Mouse (Mus musculus) lung, postnatal 10 days (tissue): Measurements from ENCODE around the gene Tmem9b.

ENCODE experiments used
- DNase-seq: peaks from one replicate; pipeline ENCODE4 v3.0.0; 2021

The Tmem9b gene

DNA sequence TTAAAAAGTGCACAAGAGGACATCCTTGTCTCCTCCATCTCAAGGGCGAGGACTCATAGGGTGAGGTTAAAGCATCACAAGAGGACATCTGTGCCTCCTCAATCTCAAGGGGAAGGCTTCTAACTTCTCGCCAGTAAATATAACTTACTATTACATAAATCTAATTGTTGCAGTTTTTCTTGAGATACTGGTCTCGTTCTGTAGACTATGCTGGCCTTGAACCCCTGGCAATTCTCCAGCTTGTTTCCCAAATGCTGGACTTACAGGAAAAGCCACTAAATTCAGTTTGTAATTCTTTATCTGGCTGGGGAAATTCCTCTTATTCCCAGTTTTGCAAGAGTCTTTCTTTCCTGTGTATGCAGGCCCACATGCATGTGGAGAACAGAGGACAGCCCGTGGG lies 17.9 kb downstream of the Tmem9b start:
- DNase-seq: no peak

DNA sequence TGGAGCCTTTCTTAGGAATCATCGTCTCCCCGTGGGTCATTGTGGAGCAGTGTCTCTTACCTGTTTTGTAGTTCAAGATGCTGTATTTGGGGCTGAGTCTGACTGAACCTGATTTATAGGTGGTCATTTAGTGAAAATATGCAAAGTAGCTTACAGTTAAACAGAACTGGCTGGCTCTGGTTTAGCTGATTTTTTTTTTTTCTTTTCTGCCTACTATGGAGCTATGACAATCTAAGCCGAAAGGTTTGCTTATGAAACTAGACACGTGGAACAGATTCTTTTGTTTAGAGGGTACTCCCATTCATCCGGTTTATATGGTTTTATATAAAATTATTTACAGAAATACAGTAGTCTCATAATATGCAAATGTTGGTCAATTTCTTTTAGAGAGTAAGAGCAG lies 21.0 kb downstream of the Tmem9b start, which contains the start of gene Ascl3:
TSS of gene Ascl3 (minus strand) at position 101 of the 400 bp plus-strand sequence.
- DNase-seq: no peak

DNA sequence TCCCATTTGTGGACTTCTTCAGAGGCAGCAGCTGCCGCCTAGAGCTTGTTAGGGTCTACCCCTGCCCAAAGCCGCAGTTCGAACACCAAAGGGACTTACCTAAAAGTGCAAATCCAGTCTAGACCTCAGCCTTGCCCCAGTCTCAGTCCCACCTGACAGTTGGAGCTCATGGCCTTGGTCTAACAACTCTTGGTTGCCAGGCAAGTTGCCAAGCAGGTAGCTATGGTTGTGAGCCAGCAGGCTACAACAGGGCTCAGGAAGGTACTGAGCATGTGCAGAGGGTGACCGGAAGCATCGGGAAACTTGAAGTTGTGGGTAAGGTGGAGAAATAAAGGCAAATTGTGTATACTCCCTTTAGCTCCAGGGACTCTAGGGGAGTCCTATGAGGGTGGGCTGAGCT lies 29.0 kb downstream of the Tmem9b start, which contains the start of gene BC051019:
TSS of gene BC051019 (minus strand) at position 154 of the 400 bp plus-strand sequence.
- DNase-seq: no peak

DNA sequence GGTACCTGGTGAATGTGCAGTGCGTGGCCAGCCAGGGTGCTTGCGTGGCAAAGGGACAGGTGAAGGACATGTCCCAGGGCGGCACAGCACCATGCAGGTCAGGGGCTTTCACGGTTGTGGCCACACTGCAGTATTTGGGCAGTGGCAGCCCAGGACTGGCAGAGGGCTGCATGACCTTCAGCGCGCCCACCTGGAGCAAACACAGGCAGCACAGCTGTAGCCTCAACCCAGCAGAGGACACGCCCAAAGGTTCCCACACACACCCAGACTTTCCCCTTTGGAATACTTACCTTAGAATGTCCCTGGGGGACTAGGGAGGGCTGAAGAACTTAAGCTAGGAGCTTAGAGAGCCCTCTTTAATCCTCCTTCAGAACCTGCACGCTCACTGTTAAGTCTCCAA lies 29.6 kb downstream of the Tmem9b start:
- DNase-seq: no peak

DNA sequence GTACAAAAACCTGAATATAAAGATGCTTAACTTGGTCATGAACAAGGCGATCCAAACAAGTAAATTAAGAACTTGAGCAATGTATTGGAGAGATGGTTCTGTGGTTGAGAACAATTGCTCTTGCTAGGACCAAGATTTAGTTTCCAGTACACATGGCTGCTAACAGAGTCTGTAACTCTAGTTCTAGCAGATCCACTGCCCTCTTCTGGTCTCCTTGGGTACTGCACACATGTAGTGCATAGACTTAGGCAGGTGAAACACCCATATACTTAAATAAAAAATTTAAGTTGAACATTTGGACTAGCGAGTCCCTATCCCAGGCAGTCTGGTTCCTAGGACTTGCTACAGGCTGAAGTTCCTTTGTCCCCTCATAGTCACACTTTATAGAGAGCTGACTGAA lies 30.1 kb downstream of the Tmem9b start:
- DNase-seq: no peak

DNA sequence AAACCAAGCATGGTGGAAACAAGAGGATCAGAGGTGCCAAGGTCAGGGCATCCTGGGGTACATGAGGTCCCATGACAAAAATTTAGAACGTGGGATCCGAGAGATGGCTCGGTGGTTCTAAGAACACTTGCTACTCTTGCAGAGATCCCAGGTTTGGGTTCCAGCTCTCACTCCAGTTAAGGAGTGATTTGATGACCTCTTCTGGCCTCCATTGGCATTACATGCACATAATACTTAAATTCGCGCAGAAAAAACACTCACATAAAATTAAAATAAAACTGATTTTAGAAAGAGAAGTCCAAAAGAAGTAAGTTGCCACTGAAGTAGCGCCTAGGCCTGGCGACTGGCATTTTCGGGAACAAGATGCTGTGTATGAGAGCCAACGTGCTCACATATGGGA lies 33.4 kb downstream of the Tmem9b start:
- DNase-seq: peak; percentile 71

DNA sequence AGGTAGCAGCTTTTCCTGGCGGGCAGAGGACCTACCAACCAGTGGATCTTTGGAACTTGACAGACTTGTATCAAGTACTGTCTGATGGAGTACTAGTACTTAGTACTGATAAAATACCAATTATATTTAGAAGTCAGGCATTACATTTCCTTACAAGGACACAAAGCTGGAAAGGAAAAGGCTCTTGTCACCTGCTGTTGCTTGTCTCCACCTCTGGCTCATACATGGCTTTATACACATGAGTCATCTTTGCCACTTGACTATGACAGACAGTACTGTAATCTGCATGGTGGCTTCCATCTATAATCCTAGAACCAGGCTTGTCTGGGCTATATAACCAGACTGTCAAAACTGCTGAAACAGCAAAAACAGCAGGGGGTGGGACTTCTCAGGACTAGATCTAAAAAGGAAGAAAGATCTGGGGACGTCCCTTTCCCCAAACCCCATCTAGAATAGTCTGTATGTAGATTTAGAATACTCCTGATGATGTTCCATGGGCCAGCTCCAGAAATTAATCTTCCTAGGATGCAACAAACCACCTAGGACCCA lies 39.2 kb downstream of the Tmem9b start:
- no peak for DNase-seq

DNA sequence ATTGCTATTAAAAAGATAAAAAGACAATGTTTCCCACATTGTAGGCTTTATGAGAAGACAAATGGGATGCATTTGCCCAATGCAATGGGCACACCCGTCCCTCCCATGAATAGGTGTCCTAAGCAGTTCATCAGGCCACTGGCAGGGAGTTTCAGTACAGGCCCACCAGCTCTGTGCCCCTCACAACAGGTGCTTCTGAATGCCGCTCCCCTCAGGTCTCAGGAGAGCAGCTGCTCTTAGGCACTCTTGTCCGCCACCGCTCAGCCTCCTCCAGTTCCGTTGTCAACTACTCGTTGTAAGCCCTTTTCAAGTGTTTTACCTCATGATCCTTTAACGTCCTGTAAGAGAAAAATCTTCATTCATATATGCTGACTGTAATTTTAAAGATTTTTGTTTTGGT lies 40.5 kb downstream of the Tmem9b start:
- no peak for DNase-seq

DNA sequence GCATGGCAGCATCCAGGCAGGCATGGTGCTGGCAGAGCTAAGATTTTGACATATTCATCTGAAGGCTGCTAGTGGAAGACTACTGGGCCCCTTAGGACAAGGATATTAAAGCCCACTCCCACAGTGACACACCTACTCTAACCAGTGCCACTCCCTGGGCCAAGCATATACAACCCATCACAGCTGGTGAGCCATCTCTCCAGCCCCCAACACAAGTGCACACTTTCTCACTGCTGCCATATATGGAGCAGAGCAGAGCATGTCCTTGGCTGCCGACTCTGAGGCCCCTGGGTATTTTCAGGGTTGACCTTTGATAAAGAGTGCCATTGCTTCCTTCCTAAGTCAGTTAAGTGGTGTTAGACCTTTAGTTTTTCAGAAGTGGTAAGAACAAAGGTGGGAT lies 42.6 kb downstream of the Tmem9b start:
- DNase-seq: no peak

DNA sequence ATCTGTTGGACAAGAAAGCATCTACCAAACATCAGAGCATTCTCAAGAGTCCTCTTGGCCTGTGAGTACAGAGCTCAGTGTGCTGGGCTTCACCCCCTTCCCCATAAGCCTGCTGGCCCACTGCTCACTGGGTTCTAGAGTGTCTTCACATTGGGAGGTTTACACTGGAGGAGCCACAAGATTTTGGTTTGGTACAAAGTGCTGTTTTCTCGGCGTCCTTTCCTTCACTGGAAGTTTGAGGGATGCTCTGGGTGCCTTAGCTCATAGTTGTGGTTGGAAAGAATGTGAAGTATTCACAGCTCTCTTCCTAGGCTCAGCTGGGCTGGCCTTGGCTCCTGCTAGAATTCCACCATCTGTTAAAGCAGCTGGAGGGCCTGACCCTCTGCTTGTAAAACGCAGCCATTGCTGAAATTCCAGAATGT lies 43.7 kb downstream of the Tmem9b start:
- peak; percentile 80 for DNase-seq

DNA sequence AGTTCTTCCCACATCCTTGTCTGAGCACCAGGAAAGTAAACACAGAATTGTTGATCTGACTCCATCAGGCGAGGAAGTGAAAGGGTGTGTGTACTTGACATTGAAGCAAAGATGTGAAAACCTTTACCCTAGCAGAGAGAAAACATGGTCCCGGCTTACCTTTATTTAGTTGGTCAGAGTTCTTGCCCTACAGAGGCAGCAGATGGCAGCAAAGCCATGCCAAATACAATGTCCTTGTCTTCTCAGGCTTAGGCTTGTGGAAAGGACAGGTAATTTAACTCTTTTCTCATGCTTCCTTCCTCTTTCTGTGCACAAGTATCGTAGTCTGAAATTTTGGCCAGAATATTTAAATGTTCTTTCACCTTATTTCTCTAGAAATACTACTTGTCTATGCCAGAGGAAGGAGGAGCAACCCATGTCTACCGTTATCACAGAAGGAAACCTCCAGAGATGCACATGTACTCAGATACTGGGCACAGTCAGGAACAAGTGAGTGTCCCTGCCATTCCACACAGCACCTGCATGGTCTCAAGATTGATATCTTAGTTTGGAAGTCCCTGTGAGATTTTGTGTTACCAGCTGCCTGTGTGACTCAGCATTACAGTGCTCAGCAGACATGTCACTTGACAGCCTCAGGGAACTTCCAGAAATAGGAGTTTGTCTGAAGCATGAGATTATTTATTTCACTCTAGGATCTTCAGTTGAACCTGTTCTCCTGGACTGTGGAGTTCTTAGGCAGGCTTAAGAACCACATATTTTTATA lies 45.5 kb downstream of the Tmem9b start:
- peak; percentile 76 for DNase-seq

DNA sequence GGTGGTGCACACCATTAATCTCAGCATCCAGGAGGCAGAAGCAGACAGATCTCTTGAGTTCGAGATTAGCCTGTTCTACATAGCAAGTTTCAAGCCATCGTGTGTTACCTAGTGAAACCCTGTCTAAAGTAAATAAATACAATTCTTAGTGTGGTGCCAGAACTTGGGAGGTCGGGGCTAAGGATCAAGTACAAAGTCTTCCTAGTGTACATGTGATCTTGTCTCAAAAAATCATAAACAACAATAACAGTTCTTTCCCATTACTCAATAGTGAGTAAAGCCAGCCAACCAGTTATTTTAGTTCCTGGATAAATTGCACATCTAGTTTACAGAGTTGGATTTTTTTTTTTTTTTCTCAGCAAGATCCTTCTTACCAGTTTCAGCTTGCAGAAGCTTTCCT lies 48.2 kb downstream of the Tmem9b start:
- no peak for DNase-seq

DNA sequence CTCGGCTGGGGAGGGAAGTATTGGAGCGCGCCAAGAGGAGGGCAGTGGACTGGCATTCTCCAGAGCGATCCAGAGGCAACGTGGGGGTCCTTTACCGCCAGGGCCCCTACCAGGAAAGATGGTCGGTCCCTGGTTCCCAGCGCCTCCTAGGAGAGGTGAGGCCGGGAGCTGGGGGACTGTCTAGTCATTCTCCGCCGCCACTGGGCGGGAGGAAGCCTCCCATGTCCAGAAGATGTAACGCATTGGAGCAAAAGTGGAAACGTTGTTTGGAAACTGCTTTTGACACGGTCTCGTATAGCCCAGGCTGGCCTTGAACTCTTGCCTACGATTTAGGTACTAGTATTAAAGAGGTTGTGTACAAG lies 48.7 kb downstream of the Tmem9b start:
- no peak for DNase-seq

DNA sequence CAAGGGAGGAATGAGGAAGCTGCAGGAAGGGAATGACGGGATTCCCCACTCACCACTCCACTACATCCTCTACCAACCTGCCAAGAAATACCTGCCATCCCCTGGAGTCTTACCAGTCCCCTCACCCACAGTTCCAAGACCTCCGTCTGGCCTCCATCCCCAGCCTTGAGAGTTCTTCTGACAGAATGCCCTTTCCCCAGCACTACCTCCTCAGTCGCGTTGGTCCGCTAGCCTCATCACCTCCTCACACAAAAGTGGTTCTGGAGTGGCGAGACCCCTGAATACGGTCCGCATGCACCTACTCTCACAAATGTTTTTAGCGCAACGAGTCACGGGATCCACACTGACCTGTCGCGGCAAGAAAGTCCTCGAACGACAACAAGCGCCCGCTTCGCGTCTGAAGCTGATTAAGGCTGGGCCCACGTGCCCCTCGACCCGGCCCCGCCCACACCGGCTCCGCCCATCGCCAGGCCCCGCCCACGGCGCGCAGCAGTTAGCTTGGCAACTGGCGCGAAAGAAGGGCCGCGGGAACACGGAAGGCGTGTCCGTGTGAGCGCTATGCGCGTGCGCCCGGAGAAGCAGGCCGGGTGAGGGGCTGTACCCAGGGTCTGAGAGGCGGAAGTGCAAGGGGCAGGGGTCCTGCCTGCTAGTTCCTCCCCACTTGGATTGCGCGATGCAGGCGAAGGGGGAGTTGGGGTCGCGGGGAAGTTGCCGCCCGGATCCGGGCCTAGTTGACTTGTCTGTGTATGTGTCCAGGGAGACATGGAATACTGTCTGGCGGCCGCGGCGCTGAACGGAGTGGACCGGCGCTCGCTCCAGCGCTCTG lies 49.3 kb downstream of the Tmem9b start, which contains the start of the genes St5 and Akip1:
TSS of gene St5 (minus strand) at position 416 of the 826 bp plus-strand sequence.
TSS of gene Akip1 (plus strand) at position 501 of the 826 bp plus-strand sequence.
- DNase-seq: peak; percentile 99

DNA sequence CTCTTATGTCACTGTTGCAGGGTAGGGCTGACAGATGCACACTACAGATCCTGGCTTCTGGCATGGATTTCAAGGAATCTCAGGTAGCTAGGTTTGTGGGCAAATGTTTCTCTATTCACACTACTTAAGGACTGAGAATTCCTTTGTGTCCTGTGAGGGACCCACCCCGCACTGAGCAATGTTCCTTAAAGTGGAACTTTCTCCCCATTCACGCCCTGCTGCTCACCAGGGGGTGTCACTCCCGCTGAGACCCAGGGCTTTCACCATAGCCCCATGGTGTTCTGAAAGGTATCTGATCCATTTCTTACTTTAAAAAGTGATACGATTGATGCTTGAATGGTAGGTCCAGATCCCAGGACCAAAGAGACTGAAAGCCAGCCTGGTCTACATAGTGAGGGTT lies 50.0 kb downstream of the Tmem9b start:
- DNase-seq: no peak

DNA sequence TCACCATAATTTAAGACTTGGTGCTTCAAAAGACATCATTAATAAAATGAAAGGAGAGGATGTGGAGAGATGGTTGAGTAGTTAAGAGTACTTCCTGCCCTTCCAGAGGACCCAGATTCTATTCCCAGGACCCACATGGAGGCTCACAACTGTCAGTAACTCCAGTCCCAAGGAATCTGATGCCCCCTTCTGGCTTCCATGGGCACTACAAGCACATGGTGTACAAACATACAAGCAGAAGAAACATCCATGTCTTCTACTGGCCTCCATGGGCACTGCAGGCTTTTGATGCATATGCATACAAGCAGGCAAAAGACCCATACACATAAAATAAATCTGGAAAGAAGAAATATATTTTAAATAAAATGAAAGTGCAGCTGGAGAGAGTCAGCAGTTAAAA lies 52.5 kb downstream of the Tmem9b start:
- DNase-seq: no peak

DNA sequence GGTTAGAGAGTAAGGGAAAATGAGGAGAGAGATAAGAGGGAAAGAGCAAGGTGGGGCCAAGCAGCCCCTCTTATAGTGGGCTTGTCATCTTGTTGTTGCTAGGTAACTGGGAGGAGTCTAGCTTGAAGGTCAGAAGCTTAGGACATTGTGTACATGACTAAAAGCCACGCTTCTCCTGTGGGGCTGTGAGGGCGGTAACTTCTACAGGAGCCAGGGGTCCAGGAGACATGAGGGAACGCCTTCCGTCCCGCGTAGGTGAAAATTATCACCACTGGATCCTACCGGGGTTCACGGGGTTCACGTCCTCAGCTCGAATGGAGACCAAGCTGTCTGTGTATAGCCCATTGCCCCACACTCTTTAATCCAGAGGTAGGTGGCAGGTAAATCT lies 57.3 kb downstream of the Tmem9b start:
- DNase-seq: no peak

DNA sequence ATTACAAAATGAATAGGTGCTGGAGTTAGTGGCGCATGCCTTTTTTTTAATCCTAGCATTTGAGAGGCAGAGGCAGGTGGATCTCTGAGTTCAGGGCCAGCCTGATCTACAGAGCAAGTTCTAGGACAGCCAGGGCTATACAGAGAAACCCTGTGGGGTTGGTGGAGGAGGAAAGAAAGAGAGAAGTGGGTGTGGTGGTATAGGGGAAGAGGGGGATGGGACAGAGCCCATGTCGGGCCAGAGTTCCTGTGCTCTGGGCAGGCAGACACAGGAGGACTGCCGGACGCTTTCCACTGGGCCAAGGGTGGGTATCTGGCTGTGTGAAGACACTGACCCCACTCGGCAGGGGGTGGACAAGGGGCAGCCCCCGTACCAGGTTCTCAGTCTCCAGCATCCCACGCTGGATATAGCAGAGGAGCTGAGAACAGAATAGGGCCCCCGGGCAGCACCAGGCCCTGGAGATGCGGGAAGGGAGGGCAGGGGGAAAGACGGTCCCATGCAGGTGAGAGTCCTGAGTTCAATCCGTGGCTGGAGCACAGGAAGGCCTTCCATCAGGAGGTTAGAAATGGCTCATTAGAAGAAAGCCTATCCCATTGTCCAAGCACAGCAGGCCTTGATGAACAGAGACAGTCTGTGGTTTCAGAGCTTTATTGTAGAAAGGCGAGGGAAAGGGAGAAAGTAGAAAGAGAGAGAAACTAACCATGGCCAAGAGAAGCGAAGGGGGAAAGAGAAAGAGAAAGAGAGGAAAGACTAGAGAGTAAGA lies 57.9 kb downstream of the Tmem9b start:
- DNase-seq: no peak

DNA sequence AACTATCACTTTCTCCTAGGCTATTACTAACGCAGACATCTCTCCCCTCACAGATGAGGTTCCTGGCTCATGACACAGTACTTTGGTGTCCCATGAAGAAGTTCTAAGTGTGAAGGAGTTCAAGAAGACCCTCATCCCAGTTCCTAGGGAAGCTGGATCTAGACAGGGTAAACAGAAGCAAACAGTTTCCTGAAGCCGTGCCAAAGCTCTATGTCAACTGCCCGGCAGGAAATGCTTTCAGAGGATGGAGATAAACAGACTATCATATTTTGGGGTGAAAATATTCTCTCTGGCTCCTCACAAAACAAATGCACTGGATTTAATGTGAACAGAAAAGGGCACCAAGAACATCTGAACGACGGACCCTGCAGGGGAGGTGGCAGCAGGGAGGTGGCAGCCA lies 61.7 kb downstream of the Tmem9b start:
- peak; percentile 86 for DNase-seq

DNA sequence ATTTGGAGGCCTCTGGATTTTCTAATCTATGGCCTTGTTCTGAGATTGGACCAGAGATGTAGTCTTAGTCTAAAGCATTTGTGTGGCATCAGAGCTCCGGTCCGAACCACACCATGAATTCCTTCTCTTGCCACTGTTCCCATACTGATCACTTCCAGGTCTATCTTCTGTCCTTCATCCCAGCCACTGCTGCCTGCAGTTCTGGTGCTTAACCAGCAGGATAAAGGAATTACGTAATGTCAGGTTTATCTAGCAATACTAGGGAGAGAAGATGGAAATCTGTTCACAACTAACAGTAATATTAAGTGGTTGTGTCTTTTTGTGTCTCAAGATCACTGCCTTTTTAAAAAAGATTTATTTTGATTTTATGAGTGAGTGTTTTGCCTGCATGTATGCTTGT lies 62.6 kb downstream of the Tmem9b start:
- no peak for DNase-seq

DNA sequence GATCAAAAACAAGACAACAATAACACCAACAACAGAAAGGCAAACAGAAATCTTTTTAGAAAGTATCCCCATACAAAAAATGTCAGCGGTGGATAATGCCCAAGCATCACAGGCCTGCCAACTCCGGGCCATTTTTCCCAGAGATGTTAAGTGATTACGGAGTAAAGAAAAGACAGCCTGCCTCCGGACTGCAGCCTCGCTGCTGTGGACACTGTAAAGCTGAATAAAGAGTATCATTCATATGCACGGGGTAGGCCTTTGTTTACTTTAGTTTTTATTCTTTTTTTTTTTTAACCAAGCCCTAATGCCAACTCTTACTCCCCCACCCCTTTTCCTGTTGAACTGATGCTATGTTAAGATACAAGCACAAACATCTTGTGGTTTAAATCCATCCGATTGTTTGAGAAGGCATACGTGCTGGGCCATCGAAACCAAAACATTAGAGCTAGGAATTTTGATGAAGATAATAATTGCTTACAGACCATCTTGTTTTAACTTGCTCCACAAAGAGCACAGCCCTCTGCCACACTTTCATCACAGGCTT lies 66.0 kb downstream of the Tmem9b start:
- no peak for DNase-seq
